Mouse (Mus musculus) cortical plate, adult 2 months (tissue): ENCODE results near the gene L3mbtl4.

Experiments used
- CTCF ChIP-seq: fragments of 200-500 bp; IDR thresholded peaks from 2 replicates; pipeline ENCODE4 v1.5.1; 2011; ENCODE audit warnings: mild to moderate bottlenecking, control low read depth, low read length; ENCODE audit not compliant: insufficient read depth; ENCODE audit errors: extremely low read depth
- POLR2A ChIP-seq: fragments of 200-500 bp; IDR thresholded peaks from 2 replicates; pipeline ENCODE4 v1.6.1; 2011; ENCODE audit warnings: mild to moderate bottlenecking, low read length, control low read depth; ENCODE audit not compliant: insufficient read depth; ENCODE audit errors: extremely low read depth

DNA sequence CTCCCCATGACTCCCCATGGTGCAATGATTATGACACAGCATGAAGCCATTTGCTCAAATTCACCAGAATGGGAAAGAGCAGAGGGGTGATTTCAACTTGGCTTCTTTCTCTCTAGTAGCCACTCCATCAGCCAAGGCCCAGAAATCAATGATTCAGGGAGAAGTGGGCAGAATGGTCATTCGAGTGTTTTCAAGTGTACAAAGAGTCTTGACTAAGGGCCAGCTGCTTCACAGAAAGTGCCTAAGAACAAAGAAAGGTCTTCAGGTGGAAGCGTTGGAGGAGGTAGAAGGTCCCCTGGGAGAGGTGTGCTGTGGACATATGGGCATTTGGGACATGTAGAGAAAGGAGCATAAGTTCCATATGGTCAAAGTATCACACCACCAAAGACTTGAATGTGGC lies 33.4 kb upstream of the L3mbtl4 start:
- TF ChIP-seq CTCF: no peak
- TF ChIP-seq POLR2A: no peak
